Mouse (Mus musculus): ENCODE data around the gene 9330182L06Rik. TPM values are rescaled to one million over a fixed set of nuclear protein-coding genes. Genes with fewer than 3 reads are reported as not detected.

The 9330182L06Rik gene
- polyA plus RNA-seq, 1 experiment from 2014 or later: 3.9 TPM

DNA sequence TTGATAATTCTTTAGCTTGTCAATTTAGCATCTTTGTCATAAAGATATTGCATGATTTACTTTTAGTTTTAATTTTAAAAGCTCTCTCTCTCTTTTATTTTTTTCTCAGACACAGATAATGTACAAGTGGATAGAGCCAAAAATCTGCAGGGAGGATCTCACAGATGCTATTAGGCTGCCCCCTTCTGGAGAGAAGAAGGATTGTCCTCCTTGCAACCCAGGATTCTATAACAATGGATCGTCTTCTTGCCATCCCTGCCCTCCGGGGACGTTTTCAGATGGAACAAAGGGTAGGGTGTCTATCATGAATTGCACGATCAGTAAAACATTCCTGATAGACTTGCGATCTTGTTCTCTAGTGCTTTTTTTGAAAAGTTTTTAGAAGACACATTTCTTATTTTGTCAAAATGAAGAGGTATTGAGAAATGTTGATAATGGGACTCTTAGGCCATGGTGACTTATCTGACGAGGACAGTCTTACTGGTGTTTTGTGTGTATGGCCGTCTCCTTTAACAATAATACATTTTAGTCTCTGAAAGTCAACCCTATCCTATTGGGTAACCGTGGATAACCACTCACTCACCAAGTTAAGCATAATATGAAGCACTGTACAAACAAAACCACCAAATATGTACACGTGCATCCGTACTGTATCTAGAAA is 161.8 kb downstream of the 9330182L06Rik start:
- WGBS: 53% methylated on average over 10 of the region's 10 CpGs
- ATAC-seq (ENCODE audit: insufficient number of reproducible peaks, insufficient read depth, low FRiP score, low TSS enrichment, low read depth): no peak

DNA sequence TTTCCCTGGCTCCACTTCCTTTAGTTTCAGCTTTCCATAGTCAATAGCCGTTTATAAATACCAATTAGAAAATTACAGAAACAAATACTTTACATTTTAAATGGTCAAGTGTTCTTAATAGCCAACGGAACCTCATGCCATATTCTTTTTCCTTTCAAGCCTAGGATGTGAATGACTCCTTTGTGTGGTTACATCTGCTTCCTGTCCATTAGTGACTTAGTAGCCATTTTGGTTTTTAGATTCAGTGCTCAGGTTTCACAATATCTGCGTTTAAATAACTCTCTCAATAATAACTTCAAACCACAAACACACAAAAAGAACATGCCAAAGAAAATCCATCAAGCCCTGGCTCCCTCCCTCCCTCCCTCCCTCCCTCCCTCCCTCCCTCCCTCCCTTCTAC is 162.8 kb downstream of the 9330182L06Rik start:
- no peak overlapping the region for H3K27ac ChIP-seq
- H3K4me2 ChIP-seq: no peak overlapping the region
- H3K36me3 ChIP-seq: no peaks in the 10 kb centered on the region
- H3K9me3 ChIP-seq: no peaks in the 10 kb centered on the region
- ATAC-seq (ENCODE audit: insufficient number of reproducible peaks, insufficient read depth, low FRiP score, low TSS enrichment, low read depth): no peak
- no peak overlapping the region for H3K4me3 ChIP-seq (replicated peaks)
- WGBS: 71% methylated on average over 3 of the region's 3 CpGs
- H3K27me3 ChIP-seq: no peaks in the 10 kb centered on the region
- no peak overlapping the region for H3K9ac ChIP-seq (replicated peaks)
- H3K4me1 ChIP-seq (replicated peaks): no peaks in the 10 kb centered on the region

More for the DNA sequence above, 161.8 kb downstream of the 9330182L06Rik start:
- H3K4me3 ChIP-seq (replicated peaks): no peak overlapping the region
- H3K27ac ChIP-seq: no peak overlapping the region
- no peak overlapping the region for H3K9ac ChIP-seq (replicated peaks)
- H3K36me3 ChIP-seq: no peaks in the 10 kb centered on the region
- no peaks in the 10 kb centered on the region for H3K4me1 ChIP-seq (replicated peaks)
- no peak overlapping the region for H3K4me2 ChIP-seq
- no peaks in the 10 kb centered on the region for H3K9me3 ChIP-seq
- H3K27me3 ChIP-seq: no peaks in the 10 kb centered on the region

GRCm38 (mm10) chr5:9446146-9446545 is 180.2 kb downstream of the 9330182L06Rik start:
- Histone ChIP-seq H3K27me3 (no peaks in the 10 kb centered on the region), H3K9me3 (no peaks in the 10 kb centered on the region), H3K27ac (no peak overlapping the region), H3K36me3 (no peaks in the 10 kb centered on the region), H3K4me2 (no peak overlapping the region), H3K4me1 (replicated peaks) (no peaks in the 10 kb centered on the region), H3K4me3 (replicated peaks) (no peak overlapping the region), H3K9ac (replicated peaks) (no peak overlapping the region)
- ATAC-seq (ENCODE audit: insufficient number of reproducible peaks, insufficient read depth, low FRiP score, low TSS enrichment, low read depth): no peak
- WGBS: 2% methylated on average over 1 of the region's 1 CpGs

DNA sequence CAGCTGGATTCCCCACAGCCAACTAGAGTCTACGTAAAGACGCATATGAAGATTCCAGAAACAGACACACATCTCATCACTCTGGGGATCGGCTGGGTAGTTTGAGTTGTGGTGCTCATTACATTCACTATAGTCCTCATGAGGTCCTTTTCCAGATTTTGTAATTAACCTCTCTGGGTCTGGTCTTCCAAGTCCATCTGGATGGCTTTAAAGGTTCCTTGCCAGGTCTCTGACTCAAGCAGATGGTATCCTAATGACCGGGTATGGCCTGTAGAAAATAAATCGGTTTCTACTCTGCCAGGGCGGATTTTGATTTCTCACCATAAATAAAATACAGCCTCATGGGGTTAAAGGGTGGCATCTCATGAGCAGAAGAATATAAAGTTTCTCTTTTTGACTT is 183.0 kb downstream of the 9330182L06Rik start:
- ATAC-seq (ENCODE audit: insufficient number of reproducible peaks, insufficient read depth, low FRiP score, low TSS enrichment, low read depth): no peak
- no peak overlapping the region for H3K9ac ChIP-seq (replicated peaks)
- H3K4me3 ChIP-seq (replicated peaks): no peak overlapping the region
- no peak overlapping the region for H3K27ac ChIP-seq
- H3K4me2 ChIP-seq: no peak overlapping the region
- H3K36me3 ChIP-seq: no peaks in the 10 kb centered on the region
- 85% methylated on average over 6 of the region's 6 CpGs for WGBS
- H3K27me3 ChIP-seq: no peaks in the 10 kb centered on the region
- H3K4me1 ChIP-seq (replicated peaks): no peaks in the 10 kb centered on the region
- no peaks in the 10 kb centered on the region for H3K9me3 ChIP-seq

- Histone ChIP-seq H3K36me3 (no peaks in the 10 kb centered on the region), H3K4me3 (replicated peaks) (no peak overlapping the region), H3K9ac (replicated peaks) (no peak overlapping the region), H3K9me3 (no peaks in the 10 kb centered on the region), H3K27me3 (no peaks in the 10 kb centered on the region), H3K4me2 (no peak overlapping the region), H3K27ac (no peak overlapping the region), H3K4me1 (replicated peaks) (no peaks in the 10 kb centered on the region)
- 77% methylated on average over 5 of the region's 5 CpGs for WGBS
- ATAC-seq (ENCODE audit: insufficient number of reproducible peaks, insufficient read depth, low FRiP score, low TSS enrichment, low read depth): no peak
Observed at GRCm38 (mm10) chr5:9449570-9449969, 183.7 kb downstream of the 9330182L06Rik start.

DNA sequence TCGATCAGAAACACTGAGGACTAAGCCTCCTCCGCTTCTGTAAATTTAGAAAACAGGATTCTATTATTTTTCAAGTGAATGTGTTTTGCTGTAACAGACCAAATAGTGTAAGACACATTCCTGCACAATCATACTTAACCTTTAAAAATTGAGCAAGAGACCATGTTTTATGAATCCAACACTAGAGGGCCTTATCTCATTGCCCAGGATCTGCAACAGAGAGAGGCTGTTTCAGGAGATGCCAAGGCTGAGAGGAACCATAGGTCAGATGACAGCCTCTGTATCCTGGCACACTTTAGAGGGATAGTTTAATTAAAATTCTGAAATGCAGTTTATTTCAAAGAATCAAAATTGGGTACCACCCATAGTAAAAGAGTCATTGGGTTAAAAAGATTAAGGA is 187.4 kb downstream of the 9330182L06Rik start:
- ATAC-seq (ENCODE audit: insufficient number of reproducible peaks, insufficient read depth, low FRiP score, low TSS enrichment, low read depth): no peak
- no peaks in the 10 kb centered on the region for H3K9me3 ChIP-seq
- H3K27ac ChIP-seq: no peak overlapping the region
- no peaks in the 10 kb centered on the region for H3K27me3 ChIP-seq
- no peak overlapping the region for H3K9ac ChIP-seq (replicated peaks)
- H3K4me2 ChIP-seq: no peak overlapping the region
- H3K4me3 ChIP-seq (replicated peaks): no peak overlapping the region
- no peaks in the 10 kb centered on the region for H3K4me1 ChIP-seq (replicated peaks)
- 84% methylated on average over 2 of the region's 2 CpGs for WGBS
- no peaks in the 10 kb centered on the region for H3K36me3 ChIP-seq

DNA sequence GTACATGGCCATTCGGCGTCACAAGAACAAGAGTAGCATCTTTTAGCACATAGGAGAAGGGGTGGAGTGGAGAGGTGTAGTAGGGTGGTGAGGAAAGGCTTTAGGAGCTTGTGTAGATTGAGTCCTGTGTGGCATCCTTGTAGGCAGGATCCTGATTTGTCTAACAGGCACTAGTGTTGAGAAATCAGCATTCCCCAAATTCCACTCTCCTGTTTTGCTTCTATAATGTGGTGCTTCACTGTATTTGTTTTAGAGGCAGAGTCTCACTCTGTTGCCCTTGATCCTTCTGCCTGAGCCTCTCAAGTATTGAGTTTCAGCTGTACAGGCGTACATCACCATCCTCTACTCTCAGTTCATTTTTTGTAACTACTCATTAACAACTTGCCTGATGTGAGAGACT is 211.7 kb downstream of the 9330182L06Rik start:
- Histone ChIP-seq H3K9me3 (no peaks in the 10 kb centered on the region), H3K4me3 (replicated peaks) (no peak overlapping the region), H3K9ac (replicated peaks) (no peak overlapping the region), H3K36me3 (no peaks in the 10 kb centered on the region), H3K27ac (no peak overlapping the region), H3K4me1 (replicated peaks) (no peaks in the 10 kb centered on the region), H3K4me2 (no peak overlapping the region), H3K27me3 (no peaks in the 10 kb centered on the region)
- no peak for ATAC-seq (ENCODE audit: insufficient number of reproducible peaks, insufficient read depth, low FRiP score, low TSS enrichment, low read depth)
- 85% methylated on average over 3 of the region's 3 CpGs for WGBS

DNA sequence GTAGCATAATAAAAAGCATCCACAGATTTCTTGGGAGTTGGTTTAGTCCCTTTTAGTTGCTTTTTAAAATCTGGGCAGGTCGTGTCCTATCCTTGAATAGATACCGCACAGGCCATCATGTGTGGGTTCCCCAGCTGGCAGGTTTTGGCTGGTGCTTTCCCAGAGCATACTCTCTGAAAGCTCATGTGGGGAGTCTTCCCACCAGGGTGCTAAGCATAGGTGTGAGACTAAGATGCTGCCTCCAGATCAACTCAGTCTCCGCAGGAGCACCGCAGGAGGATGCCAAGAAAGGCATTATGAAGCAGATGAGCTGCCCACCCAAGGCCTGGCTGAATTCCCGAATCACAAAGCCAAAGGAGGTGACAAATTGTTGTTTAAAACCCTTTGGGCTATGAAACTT is 229.5 kb downstream of the 9330182L06Rik start:
- WGBS: 21% methylated on average over 5 of the region's 5 CpGs
- Histone ChIP-seq H3K9ac (replicated peaks) (no peak overlapping the region), H3K36me3 (no peaks in the 10 kb centered on the region), H3K9me3 (no peaks in the 10 kb centered on the region), H3K4me2 (no peak overlapping the region), H3K4me1 (replicated peaks) (no peaks in the 10 kb centered on the region), H3K27me3 (no peaks in the 10 kb centered on the region), H3K27ac (no peak overlapping the region), H3K4me3 (replicated peaks) (no peak overlapping the region)
- ATAC-seq (ENCODE audit: insufficient number of reproducible peaks, insufficient read depth, low FRiP score, low TSS enrichment, low read depth): no peak

DNA sequence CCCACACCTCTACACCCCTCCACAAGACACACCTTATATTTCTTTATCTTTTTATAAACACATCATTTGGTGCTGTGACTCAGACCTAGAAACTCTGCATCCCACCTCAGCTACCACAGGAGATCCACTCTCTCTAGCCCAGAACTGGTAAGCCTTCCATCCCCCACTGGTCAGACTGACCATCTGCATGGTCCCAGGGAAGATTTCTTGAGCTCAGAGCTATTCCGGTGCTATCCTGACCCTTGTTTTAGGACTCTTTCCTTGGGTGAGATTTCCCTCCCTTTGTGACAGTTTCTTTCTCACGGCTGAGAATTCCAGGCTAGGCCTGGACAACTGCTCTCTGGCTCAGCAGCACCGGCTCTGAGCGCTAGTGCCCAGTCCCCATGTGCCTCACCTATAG is 231.3 kb downstream of the 9330182L06Rik start:
- no peaks in the 10 kb centered on the region for H3K9me3 ChIP-seq
- WGBS: 72% methylated on average over 4 of the region's 4 CpGs
- H3K9ac ChIP-seq (replicated peaks): no peak overlapping the region
- no peaks in the 10 kb centered on the region for H3K4me1 ChIP-seq (replicated peaks)
- ATAC-seq (ENCODE audit: insufficient number of reproducible peaks, insufficient read depth, low FRiP score, low TSS enrichment, low read depth): no peak
- H3K36me3 ChIP-seq: no peaks in the 10 kb centered on the region
- H3K27me3 ChIP-seq: no peaks in the 10 kb centered on the region
- H3K4me2 ChIP-seq: no peak overlapping the region
- no peak overlapping the region for H3K27ac ChIP-seq
- no peak overlapping the region for H3K4me3 ChIP-seq (replicated peaks)

DNA sequence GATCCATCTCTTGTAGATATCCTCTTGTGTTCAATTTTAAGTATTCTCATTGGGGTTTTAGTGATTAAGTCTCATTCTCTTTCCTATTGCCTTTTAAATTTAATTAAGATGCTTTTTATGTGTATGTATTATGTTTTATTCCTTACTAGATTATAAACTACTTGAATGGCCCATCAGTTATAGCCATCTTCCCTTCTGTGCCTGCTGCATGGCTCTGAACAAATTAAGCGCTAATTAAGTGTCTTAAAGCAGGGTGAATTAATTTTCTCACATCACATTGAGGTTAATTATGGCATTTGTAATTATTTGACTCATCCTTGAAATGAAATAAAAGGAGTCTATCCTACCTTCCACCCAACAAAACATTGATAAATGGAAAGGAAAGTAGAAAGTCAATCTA is 245.1 kb downstream of the 9330182L06Rik start:
- Histone ChIP-seq H3K4me3 (replicated peaks) (no peak overlapping the region), H3K9me3 (peaks cover 3% of the 10 kb centered on the region; the same call in 1 of the 2 replicates), H3K9ac (replicated peaks) (no peak overlapping the region), H3K4me1 (replicated peaks) (no peaks in the 10 kb centered on the region), H3K4me2 (no peak overlapping the region), H3K27ac (no peak overlapping the region), H3K36me3 (no peaks in the 10 kb centered on the region), H3K27me3 (no peaks in the 10 kb centered on the region)
- 88% methylated on average over 1 of the region's 1 CpGs for WGBS
- ATAC-seq (ENCODE audit: insufficient number of reproducible peaks, insufficient read depth, low FRiP score, low TSS enrichment, low read depth): no peak

DNA sequence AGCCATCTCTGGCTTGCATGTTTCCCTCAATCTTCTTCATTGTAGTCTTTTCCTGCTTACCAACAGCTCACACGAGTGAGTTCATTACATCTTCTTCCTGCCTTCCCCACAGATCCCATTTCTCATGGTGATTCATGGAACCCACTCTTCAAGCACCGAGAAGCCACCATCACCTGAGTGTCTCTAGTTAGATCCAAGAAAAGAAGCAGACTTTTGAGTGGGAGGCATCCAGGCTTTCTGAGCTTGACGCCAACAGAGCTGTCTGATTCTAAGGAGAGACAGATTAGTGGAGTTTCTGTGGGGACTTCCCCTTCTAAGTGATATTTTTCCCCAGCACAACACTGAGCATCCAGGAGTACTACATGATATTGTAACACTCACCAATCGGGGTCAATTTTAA is 259.6 kb downstream of the 9330182L06Rik start:
- H3K9me3 ChIP-seq: no peaks in the 10 kb centered on the region
- no peak overlapping the region for H3K4me2 ChIP-seq
- no peak for ATAC-seq (ENCODE audit: insufficient number of reproducible peaks, insufficient read depth, low FRiP score, low TSS enrichment, low read depth)
- H3K27ac ChIP-seq: no peak overlapping the region
- H3K4me3 ChIP-seq (replicated peaks): no peak overlapping the region
- H3K4me1 ChIP-seq (replicated peaks): no peaks in the 10 kb centered on the region
- no peaks in the 10 kb centered on the region for H3K27me3 ChIP-seq
- H3K9ac ChIP-seq (replicated peaks): no peak overlapping the region
- WGBS: 83% methylated on average over 4 of the region's 4 CpGs
- no peaks in the 10 kb centered on the region for H3K36me3 ChIP-seq

All from limb, embryonic 12.5 days (tissue).